Mouse (Mus musculus): ENCODE data around the gene Fam167b. TPM values are rescaled to one million over a fixed set of nuclear protein-coding genes. Genes with fewer than 3 reads are reported as not detected.

Fam167b gene
- polyA plus RNA-seq, 1 experiment from 2014 or later: 4.2 TPM

- Histone ChIP-seq H3K27ac (peak within 1 kb of the TSS; percentile 83), H3K27me3 (no peaks in the 10 kb centered on the region), H3K4me3 (peak within 1 kb of the TSS; percentile 75), H3K9ac (peak within 1 kb of the TSS; percentile 78), H3K36me3 (no peaks in the 10 kb centered on the region; the same call in none of the 2 replicates), H3K4me1 (peaks cover 27% of the 10 kb centered on the region), H3K4me2 (peak within 1 kb of the TSS; percentile 86), H3K9me3 (no peaks in the 10 kb centered on the region)
- ATAC-seq (ENCODE audit: borderline replicate concordance, extremely low read depth, low FRiP score, low TSS enrichment): peak; percentile 88
- WGBS: 3% methylated on average over 44 of the region's 44 CpGs
These were observed 40.7 kb upstream of the Fam167b start, which contains the start of gene Iqcc for GRCm38 (mm10) chr4:129618786-129619691. Gene Iqcc (minus strand): TSS chr4:129619099.

GRCm38 (mm10) chr4:129618031-129618430 is 39.7 kb upstream of the Fam167b start:
- no peak for ATAC-seq (ENCODE audit: borderline replicate concordance, extremely low read depth, low FRiP score, low TSS enrichment)
- peak overlapping the region; percentile 86 for H3K4me2 ChIP-seq
- peak overlapping the region; percentile 75 for H3K4me3 ChIP-seq
- WGBS: 91% methylated on average over 5 of the region's 5 CpGs
- no peaks in the 10 kb centered on the region; the same call in none of the 2 replicates for H3K36me3 ChIP-seq
- H3K4me1 ChIP-seq: peaks cover 31% of the 10 kb centered on the region
- peak overlapping the region; percentile 83; the same call in 1 of the 2 replicates for H3K27ac ChIP-seq
- no peaks in the 10 kb centered on the region for H3K9me3 ChIP-seq
- H3K9ac ChIP-seq: peak overlapping the region; percentile 78
- no peaks in the 10 kb centered on the region for H3K27me3 ChIP-seq

- no peak for ATAC-seq (ENCODE audit: borderline replicate concordance, extremely low read depth, low FRiP score, low TSS enrichment)
- no peak overlapping the region for H3K27ac ChIP-seq
- WGBS: 89% methylated on average over 7 of the region's 7 CpGs
- H3K4me3 ChIP-seq: no peak overlapping the region
- H3K4me2 ChIP-seq: no peak overlapping the region
- peaks cover 22% of the 10 kb centered on the region for H3K4me1 ChIP-seq
- H3K9ac ChIP-seq: no peak overlapping the region
- no peaks in the 10 kb centered on the region for H3K27me3 ChIP-seq
- H3K36me3 ChIP-seq: no peaks in the 10 kb centered on the region; the same call in none of the 2 replicates
- no peaks in the 10 kb centered on the region for H3K9me3 ChIP-seq
These were observed 38.8 kb upstream of the Fam167b start for GRCm38 (mm10) chr4:129617121-129617641.

- Histone ChIP-seq H3K36me3 (no peaks in the 10 kb centered on the region; the same call in none of the 2 replicates), H3K4me1 (peaks cover 19% of the 10 kb centered on the region), H3K27ac (no peak overlapping the region), H3K9ac (no peak overlapping the region), H3K4me3 (no peak overlapping the region), H3K9me3 (no peaks in the 10 kb centered on the region), H3K27me3 (no peaks in the 10 kb centered on the region), H3K4me2 (no peak overlapping the region)
- no peak for ATAC-seq (ENCODE audit: borderline replicate concordance, extremely low read depth, low FRiP score, low TSS enrichment)
- 89% methylated on average over 3 of the region's 3 CpGs for WGBS
These were observed 38.3 kb upstream of the Fam167b start for GRCm38 (mm10) chr4:129616631-129617030.

- H3K27me3 ChIP-seq: no peaks in the 10 kb centered on the region
- WGBS: 89% methylated on average over 9 of the region's 9 CpGs
- H3K4me3 ChIP-seq: no peak overlapping the region
- no peak for ATAC-seq (ENCODE audit: borderline replicate concordance, extremely low read depth, low FRiP score, low TSS enrichment)
- H3K4me1 ChIP-seq: peaks cover 19% of the 10 kb centered on the region
- H3K4me2 ChIP-seq: no peak overlapping the region
- H3K9me3 ChIP-seq: no peaks in the 10 kb centered on the region
- H3K27ac ChIP-seq: no peak overlapping the region
- no peaks in the 10 kb centered on the region; the same call in none of the 2 replicates for H3K36me3 ChIP-seq
- H3K9ac ChIP-seq: no peak overlapping the region
These were observed 37.5 kb upstream of the Fam167b start for GRCm38 (mm10) chr4:129615801-129616290.

- no peaks in the 10 kb centered on the region for H3K9me3 ChIP-seq
- H3K4me1 ChIP-seq: peaks cover 16% of the 10 kb centered on the region
- H3K27me3 ChIP-seq: no peaks in the 10 kb centered on the region
- no peak within 1 kb of the TSS for H3K4me2 ChIP-seq
- no peaks in the 10 kb centered on the region; the same call in none of the 2 replicates for H3K36me3 ChIP-seq
- H3K27ac ChIP-seq: no peak within 1 kb of the TSS
- no peak within 1 kb of the TSS for H3K4me3 ChIP-seq
- 62% methylated on average over 6 of the region's 6 CpGs for WGBS
- no peak for ATAC-seq (ENCODE audit: borderline replicate concordance, extremely low read depth, low FRiP score, low TSS enrichment)
- no peak within 1 kb of the TSS for H3K9ac ChIP-seq
These were observed 35.7 kb upstream of the Fam167b start, which contains the start of gene Dcdc2b for GRCm38 (mm10) chr4:129614093-129614492. Gene Dcdc2b (minus strand): TSS chr4:129614257.

- peaks cover 26% of the 10 kb centered on the region for H3K36me3 ChIP-seq
- H3K9me3 ChIP-seq: no peaks in the 10 kb centered on the region
- peaks cover 10% of the 10 kb centered on the region; the same call in 1 of the 2 replicates for H3K4me1 ChIP-seq
- no peak overlapping the region for H3K27ac ChIP-seq
- H3K4me2 ChIP-seq: no peak overlapping the region
- WGBS: 66% methylated on average over 4 of the region's 4 CpGs
- no peak overlapping the region for H3K9ac ChIP-seq
- H3K4me3 ChIP-seq: no peak overlapping the region
- 0 out of 2 replicates have a peak, but pooled peaks have one; percentile 4 for ATAC-seq (ENCODE audit: borderline replicate concordance, extremely low read depth, low FRiP score, low TSS enrichment)
- no peaks in the 10 kb centered on the region for H3K27me3 ChIP-seq
These were observed 32.1 kb upstream of the Fam167b start for GRCm38 (mm10) chr4:129610472-129610871.

GRCm38 (mm10) chr4:129610026-129610425 is 31.7 kb upstream of the Fam167b start:
- Histone ChIP-seq H3K27me3 (no peaks in the 10 kb centered on the region), H3K4me1 (peaks cover 10% of the 10 kb centered on the region; the same call in 1 of the 2 replicates), H3K9ac (no peak overlapping the region), H3K9me3 (no peaks in the 10 kb centered on the region), H3K27ac (no peak overlapping the region), H3K36me3 (peaks cover 30% of the 10 kb centered on the region), H3K4me3 (no peak overlapping the region), H3K4me2 (no peak overlapping the region)
- peak; percentile 20; the same call in 1 of the 2 replicates for ATAC-seq (ENCODE audit: borderline replicate concordance, extremely low read depth, low FRiP score, low TSS enrichment)
- 81% methylated on average over 4 of the region's 4 CpGs for WGBS

GRCm38 (mm10) chr4:129609139-129609631 is 30.8 kb upstream of the Fam167b start:
- Histone ChIP-seq H3K4me2 (no peak overlapping the region), H3K4me1 (peaks cover 7% of the 10 kb centered on the region; the same call in 1 of the 2 replicates), H3K9me3 (no peaks in the 10 kb centered on the region), H3K27ac (no peak overlapping the region), H3K27me3 (no peaks in the 10 kb centered on the region), H3K36me3 (peaks cover 38% of the 10 kb centered on the region), H3K9ac (no peak overlapping the region), H3K4me3 (no peak overlapping the region)
- 77% methylated on average over 12 of the region's 12 CpGs for WGBS
- ATAC-seq (ENCODE audit: borderline replicate concordance, extremely low read depth, low FRiP score, low TSS enrichment): 0 out of 2 replicates have a peak, but pooled peaks have one; percentile 19

GRCm38 (mm10) chr4:129608426-129609025 is 30.2 kb upstream of the Fam167b start:
- H3K36me3 ChIP-seq: peaks cover 45% of the 10 kb centered on the region
- no peak overlapping the region for H3K4me3 ChIP-seq
- H3K9ac ChIP-seq: no peak overlapping the region
- 0 out of 2 replicates have a peak, but pooled peaks cover under 1% of the 10 kb centered on the region for H3K4me1 ChIP-seq
- ATAC-seq (ENCODE audit: borderline replicate concordance, extremely low read depth, low FRiP score, low TSS enrichment): peak; percentile 68; the same call in 1 of the 2 replicates
- 30% methylated on average over 7 of the region's 7 CpGs for WGBS
- peak overlapping the region; percentile 13; the same call in 1 of the 2 replicates for H3K27ac ChIP-seq
- H3K27me3 ChIP-seq: no peaks in the 10 kb centered on the region
- H3K9me3 ChIP-seq: no peaks in the 10 kb centered on the region
- no peak overlapping the region for H3K4me2 ChIP-seq
